Mouse (Mus musculus) duodenum, adult 2 months (tissue): ENCODE results near the gene Cdc37l1. TPM values are rescaled to one million over a fixed set of nuclear protein-coding genes. Genes with fewer than 3 reads are reported as not detected.

Experiments used
- polyA plus RNA-seq: library from polyadenylated mRNA; depleted of rRNA; stranded (reverse); fragments of >200 nt; gene quantifications from 2 replicates; pipeline ENCODE4 v1.2.3, GENCODE M21; 2012; ENCODE audit warnings: low replicate concordance; rRNA removed

Cdc37l1 gene
- 2.2 and 4.4 TPM in 2 replicates for polyA plus RNA-seq

DNA sequence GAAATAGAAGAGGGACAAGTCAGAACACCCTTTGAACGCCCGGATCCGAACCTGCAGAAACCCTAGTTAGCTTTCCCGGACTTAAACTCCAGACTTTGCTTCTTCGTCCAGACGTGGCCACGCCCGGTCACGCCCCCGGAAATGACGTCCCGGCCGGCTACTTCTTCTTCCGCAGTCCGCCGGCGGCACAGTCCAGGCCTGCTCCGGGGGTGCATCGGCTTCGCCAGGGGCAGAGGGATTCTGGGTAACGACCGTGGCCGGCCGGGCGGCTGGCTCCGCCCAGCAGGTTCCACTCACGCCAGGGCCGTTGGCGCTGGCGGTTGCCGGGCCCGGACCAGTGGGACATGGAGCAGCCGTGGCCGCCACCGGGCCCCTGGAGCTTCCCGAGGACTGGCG, at the start of gene Cdc37l1:
Gene Cdc37l1 (plus strand): TSS at position 159 of the 396 bp plus-strand sequence.

DNA sequence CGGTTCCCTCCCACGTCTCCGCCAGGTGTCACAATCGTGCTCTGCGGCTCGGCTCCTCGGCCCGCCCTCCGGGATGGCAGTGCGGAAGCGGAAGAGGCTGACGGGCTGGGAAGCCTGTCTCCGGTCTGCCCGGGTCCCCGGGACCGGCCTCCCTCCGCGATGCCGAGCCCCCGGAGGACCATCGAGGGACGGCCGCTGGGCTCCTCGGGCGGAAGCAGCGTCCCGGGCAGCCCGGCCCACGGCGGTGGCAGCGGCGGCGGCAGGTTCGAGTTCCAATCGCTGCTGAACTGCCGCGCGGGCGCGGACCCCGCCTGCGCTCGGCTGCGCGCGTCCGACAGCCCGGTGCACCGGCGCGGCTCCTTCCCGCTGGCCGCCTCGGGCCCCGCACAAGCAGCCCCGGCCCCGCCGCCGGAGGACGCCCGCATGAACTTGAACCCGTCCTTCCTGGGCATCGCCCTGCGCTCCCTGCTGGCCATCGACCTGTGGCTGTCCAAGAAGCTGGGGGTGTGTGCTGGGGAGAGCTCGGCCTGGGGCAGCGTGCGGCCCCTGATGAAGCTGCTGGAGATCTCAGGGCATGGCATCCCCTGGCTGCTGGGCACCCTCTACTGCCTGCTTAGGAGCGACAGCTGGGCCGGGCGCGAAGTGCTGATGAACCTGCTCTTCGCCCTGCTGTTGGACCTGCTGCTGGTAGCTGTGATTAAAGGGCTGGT, 26.2 kb upstream of the Cdc37l1 start, which contains the start of gene Plpp6:
Gene Plpp6 (plus strand): TSS at position 112 of the 710 bp plus-strand sequence.

DNA sequence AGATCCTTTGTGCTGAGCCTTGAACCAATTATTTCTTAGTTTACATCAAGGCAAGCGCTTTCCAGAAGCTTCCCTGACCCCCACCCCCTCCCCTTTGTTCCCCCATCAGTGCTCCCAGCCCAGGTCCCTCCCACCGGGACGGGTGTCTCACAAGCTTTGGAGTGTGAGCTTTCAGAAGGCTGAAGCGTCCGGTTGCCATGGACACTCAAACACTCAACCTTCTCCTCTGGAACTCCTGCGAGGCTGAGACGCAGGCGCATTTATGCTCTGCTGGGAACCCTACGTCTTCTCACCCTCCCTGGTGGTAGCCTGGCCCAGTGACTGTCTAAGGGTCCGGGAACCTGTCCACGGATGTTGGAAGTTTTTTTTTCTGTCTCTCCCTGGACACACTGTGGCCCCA, 22.5 kb upstream of the Cdc37l1 start, which contains the start of gene 4430402I18Rik:
Gene 4430402I18Rik (minus strand): TSS at position 149 of the 400 bp plus-strand sequence.

DNA sequence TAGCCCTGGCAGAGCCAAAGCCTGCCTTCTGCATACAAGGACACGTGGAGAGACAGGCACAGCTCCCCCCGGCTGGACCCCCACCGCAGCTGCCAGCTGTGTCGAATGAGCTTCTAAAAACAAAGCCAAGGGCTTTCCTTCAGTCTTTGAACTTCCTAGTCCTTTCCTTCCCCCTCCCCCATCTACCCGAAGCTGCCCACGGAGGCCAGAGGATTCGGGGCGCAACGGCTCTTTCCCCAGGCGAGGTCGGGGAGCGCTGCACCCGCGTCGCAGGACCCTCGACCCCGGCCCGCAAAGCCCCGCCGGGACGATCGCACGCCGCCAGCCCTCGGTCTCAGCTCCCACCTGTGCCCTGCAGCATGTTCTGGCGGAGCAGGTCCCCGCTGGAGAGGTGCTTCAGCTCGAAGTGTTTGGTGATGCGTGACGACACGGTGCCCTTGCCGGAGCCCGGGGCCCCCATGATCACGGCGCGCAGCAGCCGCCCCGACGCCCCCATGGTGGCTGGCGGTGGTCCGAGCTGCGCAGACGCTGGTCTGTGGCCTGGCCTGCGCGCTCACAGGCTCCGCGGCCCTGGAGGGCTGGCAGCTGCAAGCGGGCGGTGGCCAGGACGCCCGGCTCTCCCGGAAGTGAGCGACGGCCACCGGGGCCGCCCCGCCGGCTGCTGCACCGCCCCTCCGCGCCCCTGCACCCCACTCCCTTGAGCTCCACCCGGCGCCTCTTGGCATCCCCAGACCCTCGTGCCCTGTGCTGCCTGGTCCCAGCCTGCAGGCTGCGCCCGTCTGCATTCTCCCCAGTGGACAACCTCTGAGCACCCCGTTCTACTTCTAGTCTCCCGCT, 57.4 kb downstream of the Cdc37l1 start, which contains the start of gene Ak3:
Gene Ak3 (minus strand): TSS at position 628 of the 837 bp plus-strand sequence.

Other genes starting within 250 kb of the Cdc37l1 start
- gene Slc1a1, start 155.3 kb upstream of the Cdc37l1 start, polyA plus RNA-seq, result 3.9 and 6.4 TPM in 2 replicates
- 20.7 and 37.4 TPM in 2 replicates for gene Plpp6, start 26.4 kb upstream of the Cdc37l1 start, polyA plus RNA-seq
- 0.97 and 4.6 TPM in 2 replicates for gene 4430402I18Rik, start 22.6 kb upstream of the Cdc37l1 start, polyA plus RNA-seq
- 107 and 144 TPM in 2 replicates for gene Ak3, start 57.6 kb downstream of the Cdc37l1 start, polyA plus RNA-seq
- gene Rcl1, start 111.0 kb downstream of the Cdc37l1 start, polyA plus RNA-seq, result 15.6 and 16.0 TPM in 2 replicates